Mouse (Mus musculus) kidney, adult 9 months (tissue): ENCODE results near the gene Troap.
"Not testable (repeated sequence)": the region's sequence is repeated elsewhere in the genome, so short reads cannot be mapped to it uniquely, and the experiment has no call there.

Experiments
- DNase-seq: peaks from one replicate; pipeline ENCODE4 v3.0.0; 2022

The Troap gene

GRCm38 (mm10) chr15:99040920-99041856 is 33.2 kb upstream of the Troap start:
- no peak for DNase-seq

- no peak for DNase-seq
Observed at GRCm38 (mm10) chr15:99042334-99042733, 32.0 kb upstream of the Troap start.

- DNase-seq = peak; percentile 81
Observed at GRCm38 (mm10) chr15:99044854-99045253, 29.5 kb upstream of the Troap start.

- DNase-seq = not testable (repeated sequence)
Observed at GRCm38 (mm10) chr15:99045734-99046133, 28.6 kb upstream of the Troap start.

GRCm38 (mm10) chr15:99049473-99050253 is 24.7 kb upstream of the Troap start:
- peak; percentile 76 for DNase-seq

- DNase-seq = no peak
Observed at GRCm38 (mm10) chr15:99053373-99053772, 21.0 kb upstream of the Troap start.

GRCm38 (mm10) chr15:99055040-99055439 is 19.3 kb upstream of the Troap start, which contains the start of gene Prph:
TSS of gene Prph (plus strand) at chr15:99055174.
- no peak for DNase-seq

GRCm38 (mm10) chr15:99055511-99055961 is 18.8 kb upstream of the Troap start:
- DNase-seq = no peak

- no peak for DNase-seq
Observed at GRCm38 (mm10) chr15:99056332-99056731, 18.0 kb upstream of the Troap start.

GRCm38 (mm10) chr15:99065557-99066165 is 8.7 kb upstream of the Troap start:
- DNase-seq = no peak

GRCm38 (mm10) chr15:99071988-99072387 is 2.4 kb upstream of the Troap start:
- no peak for DNase-seq

GRCm38 (mm10) chr15:99074600-99075333 is 392 bp downstream of the Troap start:
- peak; percentile 98 for DNase-seq

GRCm38 (mm10) chr15:99076011-99076410 is 1.6 kb downstream of the Troap start:
- not testable (repeated sequence) for DNase-seq

GRCm38 (mm10) chr15:99078181-99078910 is 4.0 kb downstream of the Troap start:
- DNase-seq = no peak

GRCm38 (mm10) chr15:99079804-99080203 is 5.4 kb downstream of the Troap start:
- no peak for DNase-seq

- DNase-seq = no peak
Observed at GRCm38 (mm10) chr15:99082322-99082721, 7.9 kb downstream of the Troap start.

GRCm38 (mm10) chr15:99082840-99083239 is 8.5 kb downstream of the Troap start:
- no peak for DNase-seq

- DNase-seq = peak; percentile 70
Observed at GRCm38 (mm10) chr15:99083258-99083657, 8.9 kb downstream of the Troap start.

GRCm38 (mm10) chr15:99083867-99084557 is 9.6 kb downstream of the Troap start:
- DNase-seq = peak; percentile 73

- DNase-seq = no peak
Observed at GRCm38 (mm10) chr15:99084618-99085017, 10.2 kb downstream of the Troap start.

GRCm38 (mm10) chr15:99085997-99086396 is 11.6 kb downstream of the Troap start:
- DNase-seq = peak; percentile 60
